ENCODE assay signal across 17 mouse cellular contexts in the genomic region with DNA sequence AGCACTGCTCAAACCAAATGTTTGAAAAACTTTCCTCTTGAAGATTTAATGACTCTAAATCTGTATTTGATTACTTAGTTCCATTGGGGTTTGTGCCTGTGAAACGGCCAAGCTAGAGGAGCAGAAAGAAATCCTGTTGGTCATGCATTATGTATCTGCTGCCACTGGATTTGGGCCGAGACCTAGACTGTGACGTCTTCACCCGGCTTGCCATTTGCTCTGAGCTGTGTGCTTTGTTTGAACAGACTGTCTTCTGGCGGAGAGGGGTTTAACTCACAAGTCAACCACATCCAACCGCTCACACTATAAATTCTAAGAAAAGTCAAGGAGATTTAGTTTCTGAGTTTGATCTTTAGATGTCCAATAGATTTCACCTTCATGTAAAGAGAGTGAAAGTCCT.
A peak's percentile ranks its signal among the peaks of the same experiment; 100 is the strongest.
DNase-seq lines count a peak whose midpoint lies in the region; ATAC-seq and TF ChIP-seq lines count a peak whose summit lies in the region.
"Had no signal": no experiment of that assay in that cellular context is flagged by ENCODE, and none has a peak within 500 bp of the region (broad histone marks: within the 10 kb centered on the region; RNA-seq: fewer than 3 reads in every experiment).

No protein-coding gene starts in this region.

- H3K9me3 ChIP-seq in midbrain, embryonic 11.5 days (ENCODE audit: control insufficient read depth, low read length), result no peaks in the 10 kb centered on the region
- H3K9me3 ChIP-seq in midbrain, embryonic 10.5 days (replicated peaks), result no peaks in the 10 kb centered on the region
- no peaks in the 10 kb centered on the region for H3K9me3 ChIP-seq in limb, embryonic 15.5 days
- H3K9me3 ChIP-seq in lung, postnatal 0 days (ENCODE audit: low read length), result no peaks in the 10 kb centered on the region
- H3K9me3 ChIP-seq: forebrain, embryonic 15.5 days; limb, embryonic 12.5 days; midbrain, embryonic 12.5 days; neural tube, embryonic 13.5 days had no signal

- intact Hi-C loops in gastrocnemius, adult 2 months (cut with DNase I), result no loop called here
- intact Hi-C loops in left cerebral cortex, adult 2 months (cut with DNase I), result no loop called here

- no peak overlapping the region for H3K4me2 ChIP-seq in midbrain, embryonic 11.5 days
- H3K4me2 ChIP-seq in limb, embryonic 15.5 days, result no peak overlapping the region
- no peak overlapping the region for H3K4me2 ChIP-seq in lung, postnatal 0 days (replicated peaks; ENCODE audit: low read depth, low read length)
- H3K4me2 ChIP-seq: forebrain, embryonic 15.5 days; limb, embryonic 12.5 days; lung, embryonic 14.5 days; midbrain, embryonic 12.5 days; neural tube, embryonic 13.5 days had no signal

- no peaks in the 10 kb centered on the region for H3K4me1 ChIP-seq in midbrain, embryonic 11.5 days (ENCODE audit: control insufficient read depth, insufficient read depth, low read length)
- no peaks in the 10 kb centered on the region for H3K4me1 ChIP-seq in midbrain, embryonic 10.5 days
- no peaks in the 10 kb centered on the region for H3K4me1 ChIP-seq in limb, embryonic 15.5 days
- no peaks in the 10 kb centered on the region for H3K4me1 ChIP-seq in lung, postnatal 0 days (ENCODE audit: insufficient read depth, low read depth, low read length)
- H3K4me1 ChIP-seq: forebrain, embryonic 15.5 days; limb, embryonic 12.5 days; midbrain, embryonic 12.5 days; neural tube, embryonic 13.5 days had no signal

- 40% methylated on average over 6 of the region's 6 CpGs for WGBS in midbrain, embryonic 11.5 days
- WGBS in midbrain, embryonic 10.5 days, result 52% methylated on average over 6 of the region's 6 CpGs
- 27% methylated on average over 6 of the region's 6 CpGs for WGBS in limb, embryonic 15.5 days
- 74% methylated on average over 6 of the region's 6 CpGs for WGBS in lung, postnatal 0 days

- no peak for TF ChIP-seq CTCF in gastrocnemius, adult 2 months (IDR thresholded peaks at IDR 0.05)
- no peak for TF ChIP-seq CTCF in left cerebral cortex, adult 2 months (IDR thresholded peaks at IDR 0.05)
- no peak for TF ChIP-seq CTCF in lung, postnatal 0 days (IDR thresholded peaks at IDR 0.05)

- peak; percentile 55; the same call in 1 of the 2 replicates for ATAC-seq in midbrain, embryonic 11.5 days (ENCODE audit: low FRiP score)
- ATAC-seq in limb, embryonic 15.5 days (ENCODE audit: insufficient number of reproducible peaks, low FRiP score, low TSS enrichment, low read depth), result peak; percentile 65; the same call in 1 of the 2 replicates
- ATAC-seq in lung, postnatal 0 days, result no peak
- ATAC-seq: forebrain, embryonic 15.5 days had no signal

- H3K36me3 ChIP-seq in midbrain, embryonic 11.5 days (ENCODE audit: control insufficient read depth, insufficient read depth, low read length), result no peaks in the 10 kb centered on the region
- no peaks in the 10 kb centered on the region for H3K36me3 ChIP-seq in midbrain, embryonic 10.5 days
- H3K36me3 ChIP-seq in limb, embryonic 15.5 days, result no peaks in the 10 kb centered on the region
- no peaks in the 10 kb centered on the region for H3K36me3 ChIP-seq in lung, postnatal 0 days (ENCODE audit: insufficient read depth, low read length)
- H3K36me3 ChIP-seq: forebrain, embryonic 15.5 days; limb, embryonic 12.5 days; midbrain, embryonic 12.5 days; neural tube, embryonic 13.5 days had no signal

- no peaks in the 10 kb centered on the region for H3K27me3 ChIP-seq in midbrain, embryonic 11.5 days (ENCODE audit: control insufficient read depth, insufficient read depth, low read length)
- no peaks in the 10 kb centered on the region for H3K27me3 ChIP-seq in midbrain, embryonic 10.5 days (ENCODE audit: low read depth, poor library complexity, severe bottlenecking)
- no peaks in the 10 kb centered on the region for H3K27me3 ChIP-seq in limb, embryonic 15.5 days
- no peaks in the 10 kb centered on the region for H3K27me3 ChIP-seq in lung, postnatal 0 days (replicated peaks; ENCODE audit: insufficient read depth, low read length)
- H3K27me3 ChIP-seq: CH12.LX; forebrain, embryonic 15.5 days; limb, embryonic 12.5 days; midbrain, embryonic 12.5 days; neural tube, embryonic 13.5 days had no signal

- peak; percentile 11 to 32 for DNase-seq in cerebellum, postnatal 10 days
- no peak for DNase-seq in cerebellum, postnatal 36 days
- DNase-seq in midbrain, embryonic 11.5 days (ENCODE audit: low spot score, missing footprints), result peak; percentile 81
- no peak for DNase-seq in midbrain, embryonic 10.5 days (ENCODE audit: low spot score)
- DNase-seq in gastrocnemius, adult 2 months, result peak; percentile 39
- DNase-seq in left cerebral cortex, adult 2 months (ENCODE audit: extremely low spot score in 1 of 2, low spot score in 2 of 2), result no peak
- DNase-seq in lung, postnatal 0 days (ENCODE audit: low spot score), result no peak
- DNase-seq: cerebellum, adult 2 months; heart, adult 2 months; lung, embryonic 14.5 days; thymus, postnatal 4 days had no signal

- no peak overlapping the region for H3K27ac ChIP-seq in midbrain, embryonic 11.5 days (ENCODE audit: low read depth, low read length)
- H3K27ac ChIP-seq in midbrain, embryonic 10.5 days (replicated peaks), result no peak overlapping the region
- H3K27ac ChIP-seq in gastrocnemius, adult 2 months, result no peak overlapping the region
- no peak overlapping the region for H3K27ac ChIP-seq in limb, embryonic 15.5 days
- no peak overlapping the region for H3K27ac ChIP-seq in left cerebral cortex, adult 2 months
- H3K27ac ChIP-seq in lung, postnatal 0 days (ENCODE audit: low read length), result no peak overlapping the region
- H3K27ac ChIP-seq: forebrain, embryonic 15.5 days; heart, adult 2 months; limb, embryonic 12.5 days; midbrain, embryonic 12.5 days; neural tube, embryonic 13.5 days had no signal

- no peak overlapping the region for H3K4me3 ChIP-seq in midbrain, embryonic 11.5 days (ENCODE audit: low read depth, low read length)
- H3K4me3 ChIP-seq in midbrain, embryonic 10.5 days, result no peak overlapping the region
- H3K4me3 ChIP-seq in gastrocnemius, adult 2 months, result no peak overlapping the region
- no peak overlapping the region for H3K4me3 ChIP-seq in limb, embryonic 15.5 days
- H3K4me3 ChIP-seq in left cerebral cortex, adult 2 months, result no peak overlapping the region
- no peak overlapping the region for H3K4me3 ChIP-seq in lung, postnatal 0 days (ENCODE audit: low read depth, low read length)
- H3K4me3 ChIP-seq: forebrain, embryonic 15.5 days; heart, adult 2 months; limb, embryonic 12.5 days; midbrain, embryonic 12.5 days; neural tube, embryonic 13.5 days had no signal

- no peak overlapping the region for H3K9ac ChIP-seq in midbrain, embryonic 11.5 days (ENCODE audit: low read length)
- no peak overlapping the region for H3K9ac ChIP-seq in limb, embryonic 15.5 days
- H3K9ac ChIP-seq in lung, postnatal 0 days (replicated peaks; ENCODE audit: low read depth), result no peak overlapping the region
- H3K9ac ChIP-seq: forebrain, embryonic 15.5 days; limb, embryonic 12.5 days; lung, embryonic 14.5 days; midbrain, embryonic 12.5 days; neural tube, embryonic 13.5 days had no signal

- no peak for TF ChIP-seq EP300 in lung, postnatal 0 days (IDR thresholded peaks at IDR 0.05)

Comparison
In these comparisons a context has a peak if more than half of its experiments do, and no peak if none do; other contexts are left out.
1. DNase-seq: peak in cerebellum, postnatal 10 days (2 of 2), midbrain, embryonic 11.5 days (single experiment) and gastrocnemius, adult 2 months (single experiment); none in cerebellum, postnatal 36 days (0 of 2), midbrain, embryonic 10.5 days (single experiment), left cerebral cortex, adult 2 months (0 of 2) and lung, postnatal 0 days (single experiment).